ENCODE assay signal across 8 mouse cellular contexts in genomic region chr1:107635936-107636335, GRCm38 (mm10). TPM values are rescaled to one million over a fixed set of nuclear protein-coding genes. Genes with fewer than 3 reads are reported as not detected.
DNase-seq lines count a peak whose midpoint lies in the region; ATAC-seq and TF ChIP-seq lines count a peak whose summit lies in the region.

No protein-coding gene starts in this region.

- WGBS in liver, adult 2 months: 24% methylated on average over 4 of the region's 4 CpGs
- 40% methylated on average over 4 of the region's 4 CpGs for WGBS in liver, embryonic 11.5 days
- WGBS in embryonic facial prominence, embryonic 14.5 days: 27% methylated on average over 4 of the region's 4 CpGs
- WGBS in neural tube, embryonic 14.5 days: 42% methylated on average over 4 of the region's 4 CpGs

- no peak overlapping the region for H3K4me2 ChIP-seq in liver, embryonic 11.5 days
- H3K4me2 ChIP-seq in embryonic facial prominence, embryonic 14.5 days (ENCODE audit: low read depth, low read length): no peak overlapping the region
- no peak overlapping the region for H3K4me2 ChIP-seq in neural tube, embryonic 14.5 days (ENCODE audit: low read depth, low read length)

- no peak overlapping the region for H3K4me3 ChIP-seq in liver, adult 2 months (ENCODE audit: insufficient read depth, low read depth, low read length)
- no peak overlapping the region for H3K4me3 ChIP-seq in liver, embryonic 11.5 days (ENCODE audit: low read depth, low read length)
- no peak overlapping the region for H3K4me3 ChIP-seq in embryonic facial prominence, embryonic 14.5 days (ENCODE audit: low read depth, low read length)
- H3K4me3 ChIP-seq in neural tube, embryonic 14.5 days (ENCODE audit: low read depth, low read length): no peak overlapping the region

- H3K27me3 ChIP-seq in liver, adult 2 months (ENCODE audit: control insufficient read depth, insufficient read depth, low read length): no peaks in the 10 kb centered on the region
- H3K27me3 ChIP-seq in liver, embryonic 11.5 days (replicated peaks; ENCODE audit: control insufficient read depth, insufficient read depth, low read length): no peaks in the 10 kb centered on the region
- no peaks in the 10 kb centered on the region for H3K27me3 ChIP-seq in embryonic facial prominence, embryonic 14.5 days (replicated peaks; ENCODE audit: control insufficient read depth, insufficient read depth, low read length)
- H3K27me3 ChIP-seq in neural tube, embryonic 14.5 days (ENCODE audit: control insufficient read depth, insufficient read depth, low read length): no peaks in the 10 kb centered on the region

- ATAC-seq in cerebellum, adult (ENCODE audit: insufficient number of reproducible peaks, low FRiP score, low TSS enrichment): no peak
- ATAC-seq in liver, embryonic 11.5 days (replicated peaks; ENCODE audit: low FRiP score): no peak
- ATAC-seq in embryonic facial prominence, embryonic 14.5 days (ENCODE audit: low read depth): no peak
- peak; percentile 76 for ATAC-seq in neural tube, embryonic 14.5 days (ENCODE audit: low read depth)

- H3K9me3 ChIP-seq in liver, embryonic 11.5 days (ENCODE audit: control insufficient read depth, low read length): no peaks in the 10 kb centered on the region
- H3K9me3 ChIP-seq in embryonic facial prominence, embryonic 14.5 days (ENCODE audit: control insufficient read depth, low read length): no peaks in the 10 kb centered on the region
- no peaks in the 10 kb centered on the region for H3K9me3 ChIP-seq in neural tube, embryonic 14.5 days (ENCODE audit: control insufficient read depth, low read length)

- no peaks in the 10 kb centered on the region for H3K4me1 ChIP-seq in liver, adult 2 months (ENCODE audit: control insufficient read depth, insufficient read depth, low read length)
- H3K4me1 ChIP-seq in liver, embryonic 11.5 days (replicated peaks; ENCODE audit: control insufficient read depth, insufficient read depth, low read length): no peaks in the 10 kb centered on the region
- H3K4me1 ChIP-seq in embryonic facial prominence, embryonic 14.5 days (ENCODE audit: control insufficient read depth, insufficient read depth, low read length): no peaks in the 10 kb centered on the region
- no peaks in the 10 kb centered on the region for H3K4me1 ChIP-seq in neural tube, embryonic 14.5 days (ENCODE audit: control insufficient read depth, insufficient read depth, low read length)

- no peaks in the 10 kb centered on the region for H3K36me3 ChIP-seq in liver, adult 2 months (ENCODE audit: control insufficient read depth, insufficient read depth, low read length)
- no peaks in the 10 kb centered on the region for H3K36me3 ChIP-seq in liver, embryonic 11.5 days (ENCODE audit: control insufficient read depth, insufficient read depth, low read length)
- H3K36me3 ChIP-seq in embryonic facial prominence, embryonic 14.5 days (ENCODE audit: control insufficient read depth, insufficient read depth, low read length): no peaks in the 10 kb centered on the region
- no peaks in the 10 kb centered on the region for H3K36me3 ChIP-seq in neural tube, embryonic 14.5 days (ENCODE audit: control insufficient read depth, insufficient read depth, low read length)

- no peak overlapping the region for H3K27ac ChIP-seq in liver, adult 2 months (replicated peaks; ENCODE audit: insufficient read depth, low read depth, low read length)
- H3K27ac ChIP-seq in liver, embryonic 11.5 days (ENCODE audit: low read depth, low read length): no peak overlapping the region
- H3K27ac ChIP-seq in embryonic facial prominence, embryonic 14.5 days (replicated peaks; ENCODE audit: low read depth, low read length): no peak overlapping the region
- no peak overlapping the region for H3K27ac ChIP-seq in neural tube, embryonic 14.5 days (ENCODE audit: low read depth, low read length)

- peak; percentile 17 to 67 for DNase-seq in cerebellum, postnatal 14 days
- peak; percentile 58 for DNase-seq in liver, adult 2 months (ENCODE audit: extremely low read depth, low read depth, low spot score)
- no peak for DNase-seq in liver, embryonic 11.5 days (ENCODE audit: low spot score)
- peak; percentile 73 for DNase-seq in embryonic facial prominence, embryonic 14.5 days (ENCODE audit: low spot score)
- DNase-seq in adrenal gland, postnatal 10 days: no peak
- no peak for DNase-seq in thymus, postnatal 14 days

- no peak overlapping the region for H3K9ac ChIP-seq in liver, adult 2 months (ENCODE audit: low read depth, low read length)
- no peak overlapping the region for H3K9ac ChIP-seq in liver, embryonic 11.5 days (ENCODE audit: low read depth, low read length)
- H3K9ac ChIP-seq in embryonic facial prominence, embryonic 14.5 days (ENCODE audit: low read depth, low read length): no peak overlapping the region
- H3K9ac ChIP-seq in neural tube, embryonic 14.5 days (replicated peaks; ENCODE audit: low read depth, low read length): no peak overlapping the region

- no peaks in the 10 kb centered on the region for H3K79me2 ChIP-seq in liver, adult 2 months (ENCODE audit: control insufficient read depth, insufficient read depth, low read length)

- TF ChIP-seq POLR2A in liver, adult 2 months (IDR thresholded peaks at IDR 0.05; ENCODE audit: extremely low read depth, insufficient read depth, low read length): no peak

- peak; percentile 35 for TF ChIP-seq CTCF in liver, adult 2 months (IDR thresholded peaks at IDR 0.05; ENCODE audit: low read depth, low read length)

RNA-seq across cellular contexts. Expression of gene Serpinb8, which starts 46.1 kb away (rescaled TPM):
- 3.5 and 7.4 TPM in 2 replicates for total RNA-seq in liver, adult 2 months (2014; rRNA removed)
- polyA plus RNA-seq in liver, adult 2 months (2012; rRNA removed): 2.1 and 2.5 TPM in 2 replicates
- 0.53 and 1.0 TPM in 2 replicates for polyA plus RNA-seq in liver, embryonic 11.5 days (2014; fragmentation: Nextera tagmentation; extraction: Ambion mirVana)
- 8.1 and 8.8 TPM in 2 replicates for polyA plus RNA-seq in embryonic facial prominence, embryonic 14.5 days (2014; fragmentation: Nextera tagmentation; extraction: Ambion mirVana)
- 0.90 TPM in 1 of 2 replicates, not detected in the other for polyA plus RNA-seq in neural tube, embryonic 14.5 days (2014; fragmentation: Nextera tagmentation; extraction: Ambion mirVana)
- total RNA-seq in adrenal gland, postnatal 10 days (2021): 1 to 10 TPM; 3.4 to 4.1 TPM

Comparison
In these comparisons a context has a peak if more than half of its experiments do, and no peak if none do; other contexts are left out.
1. DNase-seq: peak in cerebellum, postnatal 14 days (2 of 2), liver, adult 2 months (single experiment) and embryonic facial prominence, embryonic 14.5 days (single experiment); none in liver, embryonic 11.5 days (single experiment), adrenal gland, postnatal 10 days (single experiment) and thymus, postnatal 14 days (single experiment).